Mouse (Mus musculus): Measurements from ENCODE around the gene Gdf9.

The Gdf9 gene

DNA sequence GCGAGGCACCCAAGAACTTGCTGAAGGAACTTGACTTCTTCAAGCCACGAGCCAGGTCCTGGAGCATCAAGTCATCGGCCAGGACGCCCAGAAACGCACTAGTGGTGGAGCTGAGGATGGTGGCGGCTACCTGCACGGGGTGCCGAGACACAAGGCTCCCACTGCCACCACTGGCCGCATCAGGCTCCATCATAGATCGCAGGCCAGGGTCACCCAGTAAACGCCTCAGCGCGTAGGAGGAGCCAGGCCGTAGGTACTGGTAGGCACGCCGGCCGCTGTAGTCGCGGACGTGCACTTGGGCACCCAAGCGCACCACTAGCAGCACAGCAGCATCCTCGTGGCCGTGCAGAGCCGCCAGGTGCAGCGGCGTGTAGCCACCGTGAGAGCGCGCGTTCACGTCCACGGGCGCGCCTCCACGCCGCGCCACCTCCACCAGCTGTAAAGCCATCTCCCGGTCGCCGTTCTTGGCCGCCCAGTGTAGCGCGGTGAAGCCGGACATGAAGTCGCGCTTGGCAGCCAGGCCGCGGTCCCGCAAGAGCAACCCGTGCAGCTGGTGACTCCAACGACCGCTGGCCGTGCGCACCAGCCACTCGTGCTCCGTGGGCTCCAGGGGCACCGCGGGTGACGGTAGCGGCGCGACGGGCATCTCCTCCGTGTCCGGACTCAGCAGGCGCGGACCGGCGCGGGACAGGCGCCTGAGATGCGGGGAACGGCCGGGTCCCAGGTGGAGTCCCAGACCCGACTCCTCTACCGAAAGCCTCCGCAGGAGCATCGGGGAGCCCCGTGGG is 47.8 kb downstream of the Gdf9 start:
- DNase-seq (ENCODE audit: low read depth, low spot score) = no peak

GRCm38 (mm10) chr11:53479171-53479782 is 48.5 kb downstream of the Gdf9 start:
- DNase-seq (ENCODE audit: low read depth, low spot score) = no peak

DNA sequence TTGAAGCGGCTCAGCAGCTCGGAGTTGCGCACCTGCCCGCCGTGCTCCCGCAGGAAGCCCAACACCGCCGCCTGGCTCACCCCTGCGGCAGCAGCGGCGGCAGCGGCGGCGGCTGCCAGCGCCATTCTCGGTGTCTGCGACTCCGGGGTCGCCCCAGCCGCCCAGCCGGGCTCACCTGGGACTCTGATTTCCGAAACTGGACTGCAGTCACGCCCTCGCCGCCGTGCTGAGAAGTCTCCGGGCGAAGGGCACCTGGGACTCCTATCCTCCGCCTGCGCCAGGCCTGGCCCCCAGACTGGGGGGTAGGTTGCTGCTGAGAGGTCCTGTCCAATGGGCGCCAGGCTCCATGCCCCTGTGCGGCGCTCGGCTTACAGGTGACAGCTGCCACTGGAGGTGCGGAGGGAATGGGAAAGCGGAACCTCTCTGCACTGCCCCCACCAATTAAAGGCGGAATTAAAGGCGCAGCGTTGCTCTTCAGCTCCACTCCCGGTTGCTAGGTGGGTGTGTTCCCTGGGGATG is 49.0 kb downstream of the Gdf9 start, which contains the start of the genes Gm9945 and Sowaha:
Gene Gm9945, plus strand, starts transcription at position 384 of the 519 bp plus-strand sequence.
Gene Sowaha, minus strand, starts transcription at position 492 of the 519 bp plus-strand sequence.
- no peak for DNase-seq (ENCODE audit: low read depth, low spot score)

DNA sequence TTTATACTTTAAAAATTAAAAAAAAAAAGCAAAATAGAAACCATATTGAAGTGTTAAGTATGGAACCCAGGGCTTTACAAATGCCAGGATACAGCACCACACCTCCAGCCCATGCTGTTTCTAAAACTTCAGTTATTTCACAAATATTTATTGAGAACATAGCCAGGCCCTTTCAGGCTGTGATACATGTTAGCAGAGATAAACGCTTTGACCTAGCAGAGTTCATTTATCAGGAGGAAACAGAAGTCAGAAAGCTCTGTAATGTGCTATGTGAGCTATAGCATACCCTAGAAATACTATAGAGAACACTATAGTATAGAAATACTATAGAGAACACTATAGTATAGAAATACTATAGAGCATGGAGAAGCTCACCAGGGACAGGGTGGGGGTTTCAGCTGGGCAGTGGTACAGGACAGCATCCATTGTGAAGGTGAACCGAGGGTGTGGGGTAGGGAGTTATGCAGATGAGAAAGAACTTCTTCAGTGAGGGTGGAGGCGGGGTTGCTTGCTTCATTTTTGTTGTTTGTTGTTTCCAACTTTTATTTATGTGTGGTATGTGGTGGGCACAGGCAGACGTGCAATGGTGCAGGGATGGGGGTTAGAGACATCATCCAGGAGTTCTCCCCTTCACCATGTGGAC is 50.4 kb downstream of the Gdf9 start:
- DNase-seq (ENCODE audit: low read depth, low spot score) = no peak

- no peak for DNase-seq (ENCODE audit: low read depth, low spot score)
These were observed 52.5 kb downstream of the Gdf9 start for GRCm38 (mm10) chr11:53483159-53483891.

DNA sequence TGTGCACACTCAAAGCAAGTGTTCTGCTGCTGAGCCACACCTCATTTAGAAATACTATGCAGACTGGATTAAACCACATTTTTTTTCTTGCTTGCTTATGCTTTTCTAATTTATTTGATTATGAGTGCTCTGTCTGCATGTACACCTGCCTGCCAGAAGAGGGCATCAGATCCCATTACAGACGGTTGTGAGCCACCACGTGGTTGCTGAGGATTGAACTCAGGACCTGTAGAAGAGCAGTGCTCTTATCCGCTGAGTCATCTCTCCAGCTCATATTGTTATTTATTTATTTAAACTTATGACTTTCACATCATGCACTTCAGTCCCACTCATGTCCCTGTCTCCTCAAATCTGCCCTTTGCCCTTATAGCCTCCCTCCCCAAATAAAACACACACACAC is 54.9 kb downstream of the Gdf9 start:
- DNase-seq (ENCODE audit: low read depth, low spot score) = no peak

DNA sequence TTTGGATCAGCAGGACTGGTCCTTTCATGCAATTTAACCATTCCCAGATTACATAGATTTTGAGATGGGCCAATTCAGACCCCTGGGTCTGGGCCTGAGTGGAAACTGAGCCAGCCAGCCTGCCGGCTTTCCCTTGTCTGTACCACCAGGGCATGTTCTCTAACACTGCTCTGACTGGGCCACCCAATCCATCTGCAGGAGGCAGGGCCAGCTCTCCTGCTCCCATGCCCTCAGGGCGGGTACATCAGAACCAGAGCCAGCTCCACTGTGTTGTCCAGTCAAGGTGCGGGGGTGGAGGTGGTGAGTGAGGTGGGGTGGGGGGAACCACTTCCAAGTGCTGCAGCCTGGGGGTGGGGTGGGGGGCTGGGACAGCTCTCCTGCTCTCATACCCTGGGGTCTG is 55.5 kb downstream of the Gdf9 start:
- no peak for DNase-seq (ENCODE audit: low read depth, low spot score)

GRCm38 (mm10) chr11:53486822-53487594 is 56.2 kb downstream of the Gdf9 start:
- no peak for DNase-seq (ENCODE audit: low read depth, low spot score)
